Mouse (Mus musculus) heart, embryonic 11.5 days (tissue): ENCODE measurements at regions not wholly inside any gene's neighbourhood (a gene's known extent, or its start where the extent isn't known, plus 50 kb on each side); places are given as distances from the start of the nearest gene placed in this dataset.

Experiments
- ATAC-seq: fragments of 200-750 bp; cut with Nextera tagmentation; replicated peaks from 2 replicates; pipeline ENCODE4 v1.8.0; 2017; ENCODE audit warnings: moderate library complexity; ENCODE audit not compliant: insufficient number of reproducible peaks, low FRiP score, low TSS enrichment
- H3K27ac ChIP-seq: fragments of 300-500 bp; sonication (generic); 2 replicates; pipeline ENCODE4 v1.5.1; 2014; ENCODE audit warnings: mild to moderate bottlenecking, low read depth, low read length
- H3K27me3 ChIP-seq: fragments of 300-500 bp; sonication (generic); 2 replicates; pipeline ENCODE4 v1.6.1; 2014; ENCODE audit warnings: mild to moderate bottlenecking, low read length, mixed read lengths; ENCODE audit not compliant: control insufficient read depth, insufficient read depth
- H3K36me3 ChIP-seq: fragments of 300-500 bp; sonication (generic); 2 replicates; pipeline ENCODE4 v1.6.1; 2014; ENCODE audit warnings: mild to moderate bottlenecking, low read length, moderate library complexity, mixed read lengths; ENCODE audit not compliant: control insufficient read depth, insufficient read depth
- H3K4me1 ChIP-seq: fragments of 300-500 bp; sonication (generic); 2 replicates; pipeline ENCODE4 v1.6.1; 2014; ENCODE audit warnings: low read length; ENCODE audit not compliant: control insufficient read depth, insufficient read depth
- H3K4me2 ChIP-seq: fragments of 300-500 bp; sonication (generic); 2 replicates; pipeline ENCODE4 v1.6.1; 2014; ENCODE audit warnings: mild to moderate bottlenecking, moderate library complexity
- H3K4me3 ChIP-seq: fragments of 300-500 bp; sonication (generic); 2 replicates; pipeline ENCODE4 v1.5.1; 2014; ENCODE audit warnings: low read depth, low read length
- H3K9ac ChIP-seq: fragments of 300-500 bp; sonication (generic); 2 replicates; pipeline ENCODE4 v1.6.1; 2014; ENCODE audit warnings: mild to moderate bottlenecking, low read depth, low read length, moderate library complexity
- H3K9me3 ChIP-seq: fragments of 300-500 bp; sonication (generic); replicated peaks from 2 replicates; pipeline ENCODE4 v1.6.1; 2016; ENCODE audit warnings: low read length; ENCODE audit not compliant: control insufficient read depth
- WGBS: fragments of 180-500 bp; shearing (Covaris S2); extraction: QIAGEN DNeasy Blood & Tissue Kit; methylation state at CpG from one replicate; pipeline ENCODE4 v1.1.7; 2014; ENCODE audit not compliant: insufficient replicate concordance; 5-methylcytosine and 5-hydroxymethylcytosine counted together

DNA sequence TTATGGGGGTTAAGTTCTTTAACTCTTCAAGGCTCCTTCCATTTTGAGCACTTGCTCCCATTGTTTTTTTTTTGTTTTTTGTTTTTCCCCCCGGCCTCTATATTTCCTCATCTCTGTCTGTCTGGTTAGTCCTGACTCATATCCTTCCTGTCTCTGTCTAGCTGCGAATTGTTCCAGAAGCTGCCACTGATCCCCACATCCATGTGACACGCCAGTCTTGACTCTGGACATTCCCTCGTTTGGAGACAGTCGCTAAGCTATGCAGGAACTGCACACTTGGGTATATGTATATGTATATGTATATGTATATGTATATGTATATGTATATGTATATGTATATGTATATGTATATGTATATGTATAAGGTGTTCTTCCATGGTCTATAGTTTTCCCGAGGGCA is 177.4 kb upstream of the Fn1 start:
- WGBS, result 70% methylated on average over 6 of the region's 6 CpGs
- no peak for ATAC-seq

GRCm38 (mm10) chr1:71824410-71824809 is 171.4 kb upstream of the Fn1 start:
- H3K27ac ChIP-seq, result no peak overlapping the region
- peaks cover 6% of the 10 kb centered on the region; the same call in 1 of the 2 replicates for H3K4me1 ChIP-seq
- WGBS, result 78% methylated on average over 5 of the region's 5 CpGs
- H3K4me2 ChIP-seq, result no peak overlapping the region
- no peak for ATAC-seq
- no peaks in the 10 kb centered on the region for H3K27me3 ChIP-seq
- no peak overlapping the region for H3K4me3 ChIP-seq
- H3K9me3 ChIP-seq, result no peaks in the 10 kb centered on the region
- no peak overlapping the region for H3K9ac ChIP-seq
- H3K36me3 ChIP-seq, result no peaks in the 10 kb centered on the region

More for the DNA sequence above, 177.4 kb upstream of the Fn1 start:
- Histone ChIP-seq H3K9ac (no peak overlapping the region), H3K4me1 (no peaks in the 10 kb centered on the region), H3K36me3 (no peaks in the 10 kb centered on the region), H3K4me2 (no peak overlapping the region), H3K9me3 (no peaks in the 10 kb centered on the region), H3K4me3 (no peak overlapping the region), H3K27ac (no peak overlapping the region), H3K27me3 (no peaks in the 10 kb centered on the region)

GRCm38 (mm10) chr1:71822123-71822522 is 169.1 kb upstream of the Fn1 start:
- Histone ChIP-seq H3K36me3 (no peaks in the 10 kb centered on the region), H3K4me3 (no peak overlapping the region), H3K9me3 (no peaks in the 10 kb centered on the region), H3K9ac (no peak overlapping the region), H3K27ac (no peak overlapping the region), H3K4me2 (no peak overlapping the region), H3K4me1 (peaks cover 6% of the 10 kb centered on the region; the same call in 1 of the 2 replicates), H3K27me3 (no peaks in the 10 kb centered on the region)
- WGBS, result 47% methylated on average over 3 of the region's 3 CpGs
- no peak for ATAC-seq

DNA sequence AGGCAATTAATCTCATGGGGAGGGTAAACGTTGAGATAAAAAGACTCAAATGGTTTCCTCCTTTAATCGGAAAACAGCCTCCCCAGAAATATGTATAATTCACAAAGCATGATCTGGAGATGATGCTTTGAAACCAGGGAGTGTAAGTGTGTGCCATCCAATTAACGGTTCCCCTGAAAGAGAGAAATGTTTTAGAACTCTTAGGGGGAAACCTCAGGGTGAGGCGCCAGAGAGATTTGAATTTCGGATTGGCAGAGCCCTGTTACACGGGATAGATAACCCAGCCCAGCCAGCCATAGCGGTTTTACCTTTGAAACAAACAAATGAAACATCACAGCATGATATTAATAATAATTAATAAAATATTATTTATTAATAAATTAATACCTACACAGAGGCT is 168.1 kb upstream of the Fn1 start:
- no peaks in the 10 kb centered on the region for H3K36me3 ChIP-seq
- no peaks in the 10 kb centered on the region for H3K9me3 ChIP-seq
- no peak for ATAC-seq
- H3K9ac ChIP-seq, result no peak overlapping the region
- peaks cover 6% of the 10 kb centered on the region; the same call in 1 of the 2 replicates for H3K4me1 ChIP-seq
- H3K27ac ChIP-seq, result no peak overlapping the region
- WGBS, result 68% methylated on average over 7 of the region's 7 CpGs
- H3K27me3 ChIP-seq, result no peaks in the 10 kb centered on the region
- no peak overlapping the region for H3K4me3 ChIP-seq
- no peak overlapping the region for H3K4me2 ChIP-seq

DNA sequence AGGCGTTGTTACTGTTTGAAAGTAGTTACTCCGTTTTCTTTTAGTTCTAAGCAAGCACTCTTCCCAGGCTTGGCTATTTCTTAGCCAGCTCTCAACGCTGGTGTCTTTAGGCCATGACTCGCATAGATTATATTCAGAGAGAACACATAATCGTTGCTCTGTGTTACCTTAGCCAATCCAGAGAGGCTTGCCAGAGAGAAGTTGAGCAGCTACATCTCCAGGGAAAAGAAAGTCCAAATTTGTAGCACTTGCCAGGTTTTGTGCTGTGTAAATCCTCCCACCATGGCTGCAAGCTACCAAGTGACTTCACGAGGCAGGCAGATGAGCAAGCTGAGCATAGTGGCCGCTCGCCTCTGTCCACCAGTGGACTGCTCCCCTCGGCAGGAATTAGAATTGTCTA is 163.3 kb upstream of the Fn1 start:
- ATAC-seq, result no peak
- WGBS, result 83% methylated on average over 9 of the region's 9 CpGs
- H3K4me3 ChIP-seq, result no peak overlapping the region
- no peaks in the 10 kb centered on the region for H3K27me3 ChIP-seq
- no peak overlapping the region for H3K9ac ChIP-seq
- H3K36me3 ChIP-seq, result no peaks in the 10 kb centered on the region
- H3K27ac ChIP-seq, result no peak overlapping the region
- H3K9me3 ChIP-seq, result no peaks in the 10 kb centered on the region
- no peak overlapping the region for H3K4me2 ChIP-seq
- H3K4me1 ChIP-seq, result no peaks in the 10 kb centered on the region

- Histone ChIP-seq H3K4me1 (no peaks in the 10 kb centered on the region), H3K9me3 (no peaks in the 10 kb centered on the region), H3K27me3 (no peaks in the 10 kb centered on the region), H3K4me3 (no peak overlapping the region), H3K4me2 (no peak overlapping the region), H3K9ac (no peak overlapping the region), H3K27ac (no peak overlapping the region), H3K36me3 (no peaks in the 10 kb centered on the region)
- no peak for ATAC-seq
- 61% methylated on average over 4 of the region's 4 CpGs for WGBS
Measured at GRCm38 (mm10) chr1:71814141-71814540, 161.1 kb upstream of the Fn1 start.

GRCm38 (mm10) chr1:71812171-71812695 is 159.2 kb upstream of the Fn1 start:
- 91% methylated on average over 11 of the region's 11 CpGs for WGBS
- no peak for ATAC-seq

GRCm38 (mm10) chr1:71811196-71811788 is 158.3 kb upstream of the Fn1 start:
- no peaks in the 10 kb centered on the region for H3K4me1 ChIP-seq
- H3K9ac ChIP-seq, result no peak overlapping the region
- H3K4me2 ChIP-seq, result no peak overlapping the region
- H3K36me3 ChIP-seq, result no peaks in the 10 kb centered on the region
- H3K4me3 ChIP-seq, result no peak overlapping the region
- H3K27ac ChIP-seq, result no peak overlapping the region
- no peak for ATAC-seq
- 81% methylated on average over 11 of the region's 11 CpGs for WGBS
- no peaks in the 10 kb centered on the region for H3K9me3 ChIP-seq
- no peaks in the 10 kb centered on the region for H3K27me3 ChIP-seq

More at GRCm38 (mm10) chr1:71812171-71812695, 159.2 kb upstream of the Fn1 start:
- Histone ChIP-seq H3K36me3 (no peaks in the 10 kb centered on the region), H3K4me3 (no peak overlapping the region), H3K4me2 (no peak overlapping the region), H3K9ac (no peak overlapping the region), H3K4me1 (no peaks in the 10 kb centered on the region), H3K27ac (no peak overlapping the region), H3K9me3 (no peaks in the 10 kb centered on the region), H3K27me3 (no peaks in the 10 kb centered on the region)

- Histone ChIP-seq H3K36me3 (no peaks in the 10 kb centered on the region), H3K9ac (no peak overlapping the region), H3K27ac (no peak overlapping the region), H3K4me1 (no peaks in the 10 kb centered on the region), H3K4me2 (no peak overlapping the region), H3K4me3 (no peak overlapping the region), H3K9me3 (no peaks in the 10 kb centered on the region), H3K27me3 (no peaks in the 10 kb centered on the region)
- ATAC-seq, result no peak
- WGBS, result 75% methylated on average over 1 of the region's 1 CpGs
Measured at GRCm38 (mm10) chr1:71808005-71808404, 155.0 kb upstream of the Fn1 start.
